Mouse (Mus musculus): Measurements from ENCODE around the gene Col23a1. TPM values are rescaled to one million over a fixed set of nuclear protein-coding genes. Genes with fewer than 3 reads are reported as not detected.
A peak's percentile ranks its signal among the peaks of the same experiment; 100 is the strongest.
"Not testable (repeated sequence)": the region's sequence is repeated elsewhere in the genome, so short reads cannot be mapped to it uniquely, and the experiment has no call there.

Col23a1 gene
- polyA plus RNA-seq, 1 experiment from 2014 or later: 24.3 TPM

- Histone ChIP-seq H3K4me1 (peaks cover 23% of the 10 kb centered on the region), H3K36me3 (replicated peaks) (no peaks in the 10 kb centered on the region), H3K27ac (replicated peaks) (peak overlapping the region; percentile 88), H3K4me3 (peak overlapping the region; percentile 56), H3K9me3 (no peaks in the 10 kb centered on the region), H3K27me3 (replicated peaks; ENCODE audit: low read depth, poor library complexity, severe bottlenecking) (no peaks in the 10 kb centered on the region)
- peak; percentile 83 for DNase-seq (ENCODE audit: low spot score)
- 2% methylated on average over 14 of the region's 14 CpGs for WGBS
These were observed 325.9 kb downstream of the Col23a1 start for GRCm38 (mm10) chr11:51615601-51616000.

DNA sequence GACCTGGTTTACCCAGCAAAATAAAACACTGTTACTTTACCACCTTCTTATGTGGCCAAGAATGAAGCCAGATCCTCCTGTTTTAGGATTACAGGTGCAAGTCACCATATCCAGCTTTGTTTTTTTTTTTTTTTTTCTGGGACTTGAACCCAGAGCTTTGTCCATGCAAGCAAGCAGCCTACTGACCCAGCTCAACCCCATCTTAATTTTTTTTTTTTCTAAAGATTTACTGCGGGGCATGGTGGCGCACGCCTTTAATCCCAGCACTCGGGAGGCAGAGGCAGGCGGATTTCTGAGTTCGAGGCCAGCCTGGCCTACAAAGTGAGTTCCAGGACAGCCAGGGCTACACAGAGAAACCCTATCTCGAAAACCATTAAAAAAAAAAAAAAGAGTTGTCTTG lies 326.4 kb downstream of the Col23a1 start:
- Histone ChIP-seq H3K4me3 (peak overlapping the region; percentile 56), H3K4me1 (peaks cover 28% of the 10 kb centered on the region), H3K27ac (replicated peaks) (peak overlapping the region; percentile 88; the same call in 1 of the 2 replicates)
- 91% methylated on average over 7 of the region's 7 CpGs for WGBS
- not testable (repeated sequence) for H3K9me3 ChIP-seq; DNase-seq (ENCODE audit: low spot score); H3K36me3 ChIP-seq (replicated peaks); H3K27me3 ChIP-seq (replicated peaks; ENCODE audit: low read depth, poor library complexity, severe bottlenecking)

GRCm38 (mm10) chr11:51617693-51618092 lies 328.0 kb downstream of the Col23a1 start:
- Histone ChIP-seq H3K27ac (replicated peaks) (no peak overlapping the region), H3K36me3 (replicated peaks) (peaks cover 19% of the 10 kb centered on the region), H3K4me1 (peaks cover 33% of the 10 kb centered on the region), H3K9me3 (no peaks in the 10 kb centered on the region), H3K4me3 (no peak overlapping the region), H3K27me3 (replicated peaks; ENCODE audit: low read depth, poor library complexity, severe bottlenecking) (no peaks in the 10 kb centered on the region)
- DNase-seq (ENCODE audit: low spot score): peak; percentile 66
- 7% methylated on average over 4 of the region's 4 CpGs for WGBS

DNA sequence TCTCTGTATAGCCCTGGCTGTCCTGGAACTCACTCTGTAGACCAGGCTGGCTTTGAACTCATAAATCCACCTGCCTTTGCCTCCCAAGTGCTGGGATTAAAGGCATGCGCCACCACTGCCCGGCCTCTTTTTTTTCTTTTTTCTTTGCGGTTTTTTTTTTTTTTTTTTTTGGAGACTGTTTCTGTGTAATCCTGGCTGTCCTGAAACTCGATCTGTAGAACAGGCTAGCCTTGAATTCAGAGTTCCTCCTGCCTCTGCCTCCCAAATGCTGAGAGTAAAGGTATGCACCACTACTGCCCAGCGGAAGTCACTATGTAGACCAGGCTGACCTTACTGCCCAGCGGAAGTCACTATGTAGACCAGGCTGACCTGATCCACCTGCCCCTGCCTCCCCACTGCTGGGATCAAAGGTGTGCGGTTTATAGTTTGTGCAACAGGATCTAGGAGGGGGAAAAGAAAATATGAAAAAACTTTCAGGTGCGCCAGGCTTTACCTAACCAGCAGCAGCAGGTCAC lies 329.2 kb downstream of the Col23a1 start:
- Histone ChIP-seq H3K4me1 (peaks cover 33% of the 10 kb centered on the region), H3K27ac (replicated peaks) (peak overlapping the region; percentile 88), H3K27me3 (replicated peaks; ENCODE audit: low read depth, poor library complexity, severe bottlenecking) (no peaks in the 10 kb centered on the region), H3K36me3 (replicated peaks) (peaks cover 32% of the 10 kb centered on the region), H3K4me3 (peak overlapping the region; percentile 92), H3K9me3 (no peaks in the 10 kb centered on the region)
- WGBS: 53% methylated on average over 8 of the region's 8 CpGs
- DNase-seq (ENCODE audit: low spot score): no peak

- Histone ChIP-seq H3K4me3 (peak within 1 kb of the TSS; percentile 92), H3K27ac (replicated peaks) (peak within 1 kb of the TSS; percentile 88), H3K4me1 (peaks cover 31% of the 10 kb centered on the region), H3K9me3 (no peaks in the 10 kb centered on the region), H3K27me3 (replicated peaks; ENCODE audit: low read depth, poor library complexity, severe bottlenecking) (no peaks in the 10 kb centered on the region), H3K36me3 (replicated peaks) (peaks cover 38% of the 10 kb centered on the region)
- DNase-seq (ENCODE audit: low spot score): peak; percentile 95
- WGBS: under 1% methylated on average over 51 of the region's 51 CpGs
These were observed 329.8 kb downstream of the Col23a1 start, which contains the start of gene Nhp2 for GRCm38 (mm10) chr11:51619409-51620060. Gene Nhp2 (plus strand): TSS chr11:51619735.

DNA sequence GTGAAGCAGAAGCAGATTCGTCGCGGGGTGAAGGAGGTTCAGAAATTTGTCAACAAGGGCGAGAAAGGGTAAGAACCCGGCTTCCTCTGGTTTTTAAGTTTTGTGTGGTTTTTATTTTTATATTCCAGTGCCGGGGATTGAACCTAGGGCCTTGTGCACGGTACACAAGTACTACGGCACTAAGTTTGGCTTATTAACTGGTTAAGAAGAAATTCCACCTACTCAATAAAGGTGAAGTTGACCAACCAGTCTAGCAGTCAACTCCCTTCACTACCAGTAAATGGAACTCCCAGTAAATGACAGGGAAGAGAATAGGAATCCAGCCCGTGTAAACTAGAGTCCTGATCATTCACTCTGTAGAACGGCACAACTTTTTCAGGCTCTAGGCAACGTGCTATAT lies 330.4 kb downstream of the Col23a1 start:
- peak overlapping the region; percentile 92 for H3K4me3 ChIP-seq
- H3K9me3 ChIP-seq: no peaks in the 10 kb centered on the region
- WGBS: 2% methylated on average over 11 of the region's 11 CpGs
- H3K36me3 ChIP-seq (replicated peaks): peaks cover 43% of the 10 kb centered on the region
- H3K27ac ChIP-seq (replicated peaks): peak overlapping the region; percentile 88
- DNase-seq (ENCODE audit: low spot score): no peak
- peaks cover 26% of the 10 kb centered on the region for H3K4me1 ChIP-seq
- no peaks in the 10 kb centered on the region for H3K27me3 ChIP-seq (replicated peaks; ENCODE audit: low read depth, poor library complexity, severe bottlenecking)

DNA sequence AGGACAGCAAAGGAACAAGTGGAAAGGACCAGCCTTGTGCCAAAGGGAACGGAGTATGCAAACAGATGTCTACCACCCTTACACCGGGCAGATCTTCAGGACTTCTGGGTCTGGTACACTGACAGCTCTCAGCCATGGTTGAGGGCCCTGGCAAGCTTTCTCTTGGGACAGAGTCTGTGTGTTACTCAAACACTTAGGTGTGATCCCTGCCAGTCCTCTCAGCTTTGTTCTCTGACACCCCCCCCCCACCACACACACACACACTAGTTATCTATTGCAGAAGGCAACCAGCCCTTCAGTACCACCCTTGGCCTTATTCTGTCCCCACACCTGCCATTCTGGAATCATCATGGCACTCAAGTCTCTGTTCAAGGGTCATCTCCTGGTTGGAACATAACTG lies 332.1 kb downstream of the Col23a1 start:
- no peak for DNase-seq (ENCODE audit: low spot score)
- peaks cover 16% of the 10 kb centered on the region for H3K4me1 ChIP-seq
- H3K36me3 ChIP-seq (replicated peaks): peaks cover 60% of the 10 kb centered on the region
- H3K9me3 ChIP-seq: no peaks in the 10 kb centered on the region
- H3K27me3 ChIP-seq (replicated peaks; ENCODE audit: low read depth, poor library complexity, severe bottlenecking): no peaks in the 10 kb centered on the region
- peak overlapping the region; percentile 92 for H3K4me3 ChIP-seq
- H3K27ac ChIP-seq (replicated peaks): no peak overlapping the region
- WGBS: 96% methylated on average over 2 of the region's 2 CpGs

- peaks cover 73% of the 10 kb centered on the region for H3K36me3 ChIP-seq (replicated peaks)
- no peak for DNase-seq (ENCODE audit: low spot score)
- H3K27ac ChIP-seq (replicated peaks): no peak overlapping the region
- H3K9me3 ChIP-seq: no peaks in the 10 kb centered on the region
- no peak overlapping the region for H3K4me3 ChIP-seq
- 91% methylated on average over 7 of the region's 7 CpGs for WGBS
- peaks cover 16% of the 10 kb centered on the region for H3K4me1 ChIP-seq
- H3K27me3 ChIP-seq (replicated peaks; ENCODE audit: low read depth, poor library complexity, severe bottlenecking): no peaks in the 10 kb centered on the region
These were observed 333.3 kb downstream of the Col23a1 start for GRCm38 (mm10) chr11:51622971-51623491.

DNA sequence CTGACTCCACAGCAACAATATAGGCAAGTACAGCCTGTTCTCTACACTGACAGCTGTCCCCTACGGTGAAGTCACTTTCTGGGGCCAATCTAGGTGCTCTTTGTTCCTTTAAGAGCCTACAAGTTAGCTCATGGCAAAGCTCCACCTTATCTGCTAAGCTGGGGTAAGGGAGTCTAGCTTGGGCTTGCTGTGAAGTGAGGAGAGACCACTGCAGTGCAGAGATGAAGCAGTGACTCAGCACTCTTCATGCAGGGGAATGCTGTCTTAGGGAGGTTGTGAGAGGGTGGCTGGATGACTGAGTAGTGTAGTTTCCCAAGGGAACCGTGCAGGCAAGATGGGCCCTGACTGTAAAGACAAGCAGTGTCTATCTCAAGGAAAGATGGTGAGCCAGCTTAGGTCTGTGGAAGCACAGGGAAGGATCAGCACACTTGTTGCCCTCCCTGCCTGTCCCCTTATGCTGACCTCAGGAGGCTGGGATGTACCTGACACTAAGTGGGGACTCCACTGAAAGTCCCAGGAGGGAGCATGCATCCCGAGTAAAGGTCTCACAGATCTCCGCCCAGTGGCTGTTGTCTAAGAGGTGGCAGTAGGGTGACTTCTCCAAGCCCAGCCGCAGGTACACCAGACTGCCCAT lies 335.6 kb downstream of the Col23a1 start:
- no peaks in the 10 kb centered on the region for H3K9me3 ChIP-seq
- H3K27ac ChIP-seq (replicated peaks): no peak overlapping the region
- WGBS: 82% methylated on average over 5 of the region's 5 CpGs
- H3K36me3 ChIP-seq (replicated peaks): peaks cover 88% of the 10 kb centered on the region
- H3K4me3 ChIP-seq: no peak overlapping the region
- no peaks in the 10 kb centered on the region for H3K27me3 ChIP-seq (replicated peaks; ENCODE audit: low read depth, poor library complexity, severe bottlenecking)
- peaks cover 13% of the 10 kb centered on the region for H3K4me1 ChIP-seq
- no peak for DNase-seq (ENCODE audit: low spot score)

DNA sequence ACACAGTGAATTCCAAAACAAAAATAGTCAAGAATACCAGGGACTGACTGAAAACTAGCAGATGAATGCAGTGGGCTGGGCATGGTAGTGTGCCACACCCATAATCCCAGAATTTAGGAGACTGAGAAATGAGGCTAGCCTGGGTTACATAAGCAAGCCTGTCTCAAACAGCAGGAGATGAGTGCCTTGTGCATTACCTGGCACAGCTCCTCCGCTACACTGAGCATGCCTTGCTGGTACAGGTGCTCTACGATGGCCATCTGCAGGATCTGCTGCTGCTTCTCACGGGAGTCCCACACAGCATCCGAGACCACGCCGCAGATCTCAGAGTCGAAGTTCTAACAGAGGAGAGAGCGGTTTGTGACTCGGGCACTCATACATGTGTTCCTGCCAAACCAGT lies 337.7 kb downstream of the Col23a1 start:
- H3K36me3 ChIP-seq (replicated peaks): peaks cover 71% of the 10 kb centered on the region
- no peaks in the 10 kb centered on the region for H3K9me3 ChIP-seq
- DNase-seq (ENCODE audit: low spot score): no peak
- no peaks in the 10 kb centered on the region for H3K27me3 ChIP-seq (replicated peaks; ENCODE audit: low read depth, poor library complexity, severe bottlenecking)
- no peak overlapping the region for H3K27ac ChIP-seq (replicated peaks)
- no peak overlapping the region for H3K4me3 ChIP-seq
- no peaks in the 10 kb centered on the region for H3K4me1 ChIP-seq
- WGBS: 89% methylated on average over 9 of the region's 9 CpGs

DNA sequence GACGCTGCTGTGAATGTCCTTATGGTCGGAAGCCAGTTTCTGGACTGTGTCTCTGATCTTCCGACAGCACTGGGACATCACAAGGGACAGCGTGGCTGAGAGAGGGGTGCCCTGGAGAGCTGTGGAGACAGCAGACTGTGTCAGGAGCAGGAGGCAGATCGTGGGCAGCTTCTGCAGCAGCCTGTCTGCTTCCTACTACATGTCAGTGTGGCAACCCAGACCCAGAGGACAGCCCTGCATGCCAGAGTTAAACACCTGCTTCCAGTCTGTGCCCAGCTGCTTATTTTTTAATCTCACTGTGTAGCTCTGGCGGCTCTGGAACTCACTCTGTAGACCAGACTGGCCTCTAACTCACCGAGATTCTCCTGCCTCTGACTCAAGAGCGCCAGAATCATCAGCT lies 338.2 kb downstream of the Col23a1 start:
- Histone ChIP-seq H3K27me3 (replicated peaks; ENCODE audit: low read depth, poor library complexity, severe bottlenecking) (no peaks in the 10 kb centered on the region), H3K4me1 (no peaks in the 10 kb centered on the region), H3K9me3 (no peaks in the 10 kb centered on the region), H3K27ac (replicated peaks) (no peak overlapping the region), H3K4me3 (no peak overlapping the region), H3K36me3 (replicated peaks) (peaks cover 66% of the 10 kb centered on the region)
- no peak for DNase-seq (ENCODE audit: low spot score)
- WGBS: 91% methylated on average over 8 of the region's 8 CpGs

GRCm38 (mm10) chr11:51629651-51630314 lies 340.1 kb downstream of the Col23a1 start:
- Histone ChIP-seq H3K27me3 (replicated peaks; ENCODE audit: low read depth, poor library complexity, severe bottlenecking) (no peaks in the 10 kb centered on the region), H3K4me1 (peaks cover 1% of the 10 kb centered on the region; the same call in 1 of the 2 replicates), H3K36me3 (replicated peaks) (peaks cover 53% of the 10 kb centered on the region), H3K27ac (replicated peaks) (no peak overlapping the region), H3K9me3 (no peaks in the 10 kb centered on the region), H3K4me3 (no peak overlapping the region)
- DNase-seq (ENCODE audit: low spot score): no peak
- WGBS: 86% methylated on average over 15 of the region's 15 CpGs

All from embryonic facial prominence, embryonic 10.5 days (tissue).